Mouse (Mus musculus): ENCODE measurements at regions not wholly inside any gene's neighbourhood (a gene's known extent, or its start where the extent isn't known, plus 50 kb on each side); places are given as distances from the start of the nearest gene placed in this dataset.
A peak's percentile ranks its signal among the peaks of the same experiment; 100 is the strongest.

- no peak for ATAC-seq (replicated peaks in 1 of 2; ENCODE audit: insufficient read depth in 1 of 2, low FRiP score in 2 of 2, low TSS enrichment in 1 of 2, low read depth in 1 of 2, poor library complexity in 2 of 2, severe bottlenecking in 2 of 2)
Measured at GRCm38 (mm10) chr12:8420511-8421270, 79.1 kb downstream of the Rhob start.

- ATAC-seq (replicated peaks in 1 of 2; ENCODE audit: insufficient read depth in 1 of 2, low FRiP score in 2 of 2, low TSS enrichment in 1 of 2, low read depth in 1 of 2, poor library complexity in 2 of 2, severe bottlenecking in 2 of 2): no peak
Measured at GRCm38 (mm10) chr12:8418890-8419289, 80.9 kb downstream of the Rhob start.

- ATAC-seq (replicated peaks in 1 of 2; ENCODE audit: insufficient read depth in 1 of 2, low FRiP score in 2 of 2, low TSS enrichment in 1 of 2, low read depth in 1 of 2, poor library complexity in 2 of 2, severe bottlenecking in 2 of 2): no peak
Measured at GRCm38 (mm10) chr12:8417127-8417790, 82.5 kb downstream of the Rhob start.

- no peak for ATAC-seq (replicated peaks in 1 of 2; ENCODE audit: insufficient read depth in 1 of 2, low FRiP score in 2 of 2, low TSS enrichment in 1 of 2, low read depth in 1 of 2, poor library complexity in 2 of 2, severe bottlenecking in 2 of 2)
Measured at GRCm38 (mm10) chr12:8412125-8412524, 87.7 kb downstream of the Rhob start.

- no peak for ATAC-seq (replicated peaks in 1 of 2; ENCODE audit: insufficient read depth in 1 of 2, low FRiP score in 2 of 2, low TSS enrichment in 1 of 2, low read depth in 1 of 2, poor library complexity in 2 of 2, severe bottlenecking in 2 of 2)
Measured at GRCm38 (mm10) chr12:8410410-8411341, 89.1 kb downstream of the Rhob start.

DNA sequence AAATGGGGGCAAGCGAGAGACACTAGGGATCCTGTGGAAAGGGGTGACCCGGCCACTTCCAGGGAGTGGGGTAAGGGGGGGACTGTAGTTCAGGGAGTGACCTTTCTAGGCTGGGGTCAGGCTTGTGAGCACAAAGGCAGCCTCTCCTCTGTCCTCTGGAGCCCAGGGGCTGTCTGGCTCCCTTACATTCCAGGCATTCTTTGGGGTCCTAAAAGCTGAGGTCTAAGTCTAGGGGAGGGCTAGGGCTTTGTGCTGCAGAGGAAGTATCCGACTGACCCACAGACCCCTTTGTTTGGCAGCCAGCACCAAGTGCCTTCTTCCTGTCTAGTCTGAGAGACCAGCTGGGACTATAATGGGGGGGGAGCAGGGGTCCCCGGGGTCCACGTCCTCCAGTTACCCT, 88.9 kb downstream of the Hs1bp3 start:
- ATAC-seq (replicated peaks in 1 of 2; ENCODE audit: insufficient read depth in 1 of 2, low FRiP score in 2 of 2, low TSS enrichment in 1 of 2, low read depth in 1 of 2, poor library complexity in 2 of 2, severe bottlenecking in 2 of 2): no peak

- no peak for ATAC-seq (replicated peaks in 1 of 2; ENCODE audit: insufficient read depth in 1 of 2, low FRiP score in 2 of 2, low TSS enrichment in 1 of 2, low read depth in 1 of 2, poor library complexity in 2 of 2, severe bottlenecking in 2 of 2)
Measured at GRCm38 (mm10) chr12:8401376-8401775, 88.1 kb downstream of the Hs1bp3 start.

GRCm38 (mm10) chr12:8400345-8401130, 87.3 kb downstream of the Hs1bp3 start:
- ATAC-seq (replicated peaks in 1 of 2; ENCODE audit: insufficient read depth in 1 of 2, low FRiP score in 2 of 2, low TSS enrichment in 1 of 2, low read depth in 1 of 2, poor library complexity in 2 of 2, severe bottlenecking in 2 of 2): no peak

DNA sequence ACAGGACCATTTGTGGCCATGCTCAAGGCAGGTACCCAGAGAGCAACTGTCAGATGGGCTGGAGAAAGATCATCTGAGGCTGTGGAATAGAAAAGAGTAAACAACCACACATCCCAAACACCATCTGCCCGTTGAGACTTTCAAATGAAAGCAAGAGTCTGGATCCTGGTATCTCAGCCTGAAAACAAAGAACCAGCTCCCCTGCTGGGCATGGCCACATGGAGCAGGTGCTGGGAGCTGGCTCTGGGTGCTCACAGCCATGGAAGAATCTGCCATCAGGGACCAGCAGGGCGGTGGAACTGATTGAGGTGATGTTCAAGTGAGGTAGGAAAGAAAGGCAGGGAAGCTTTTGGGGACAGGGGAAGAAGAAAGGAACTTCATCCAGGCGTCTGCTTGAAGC, 85.6 kb downstream of the Hs1bp3 start:
- no peak for ATAC-seq (replicated peaks in 1 of 2; ENCODE audit: insufficient read depth in 1 of 2, low FRiP score in 2 of 2, low TSS enrichment in 1 of 2, low read depth in 1 of 2, poor library complexity in 2 of 2, severe bottlenecking in 2 of 2)

GRCm38 (mm10) chr12:8396408-8396807, 83.2 kb downstream of the Hs1bp3 start:
- ATAC-seq (replicated peaks in 1 of 2; ENCODE audit: insufficient read depth in 1 of 2, low FRiP score in 2 of 2, low TSS enrichment in 1 of 2, low read depth in 1 of 2, poor library complexity in 2 of 2, severe bottlenecking in 2 of 2): peak in 1 of 2 experiments; percentile 40; a peak in 1 of 4 replicates

GRCm38 (mm10) chr12:8394894-8395297, 81.7 kb downstream of the Hs1bp3 start:
- ATAC-seq (replicated peaks in 1 of 2; ENCODE audit: insufficient read depth in 1 of 2, low FRiP score in 2 of 2, low TSS enrichment in 1 of 2, low read depth in 1 of 2, poor library complexity in 2 of 2, severe bottlenecking in 2 of 2): no peak

- no peak for ATAC-seq (replicated peaks in 1 of 2; ENCODE audit: insufficient read depth in 1 of 2, low FRiP score in 2 of 2, low TSS enrichment in 1 of 2, low read depth in 1 of 2, poor library complexity in 2 of 2, severe bottlenecking in 2 of 2)
Measured at GRCm38 (mm10) chr12:8393976-8394375, 80.7 kb downstream of the Hs1bp3 start.

All from hematopoietic stem cell, adult 5-6 weeks (primary cell).